ENCODE assay signal across 27 mouse cellular contexts in genomic region chr10:117403344-117403953, GRCm38 (mm10). TPM values are rescaled to one million over a fixed set of nuclear protein-coding genes. Genes with fewer than 3 reads are reported as not detected.
A peak's percentile ranks its signal among the peaks of the same experiment; 100 is the strongest.
DNase-seq lines count a peak whose midpoint lies in the region; ATAC-seq and TF ChIP-seq lines count a peak whose summit lies in the region.
"Had no signal": no experiment of that assay in that cellular context is flagged by ENCODE, and none has a peak within 500 bp of the region (broad histone marks: within the 10 kb centered on the region; RNA-seq: fewer than 3 reads in every experiment).

No protein-coding gene starts in this region.

- H3K27ac ChIP-seq in forebrain, embryonic 14.5 days (ENCODE audit: low read depth, low read length) = no peak overlapping the region
- no peak overlapping the region; the same call in 1 of the 2 replicates for H3K27ac ChIP-seq in forebrain, embryonic 11.5 days (ENCODE audit: low read depth, low read length)
- H3K27ac ChIP-seq in midbrain, embryonic 14.5 days (replicated peaks; ENCODE audit: low read depth, low read length) = no peak overlapping the region
- no peak overlapping the region for H3K27ac ChIP-seq in midbrain, embryonic 13.5 days
- H3K27ac ChIP-seq: liver, embryonic 13.5 days had no signal

- no peak for TF ChIP-seq POLR2A in brain, embryonic 14.5 days (IDR thresholded peaks at IDR 0.05; ENCODE audit: borderline replicate concordance, extremely low read depth, insufficient read depth, insufficient read length, poor library complexity, severe bottlenecking)

- peaks cover 5% of the 10 kb centered on the region; the same call in 1 of the 2 replicates for H3K4me1 ChIP-seq in forebrain, embryonic 14.5 days (ENCODE audit: control insufficient read depth, insufficient read depth, low read length)
- no peaks in the 10 kb centered on the region; the same call in 1 of the 2 replicates for H3K4me1 ChIP-seq in forebrain, embryonic 11.5 days (replicated peaks; ENCODE audit: control insufficient read depth, insufficient read depth, low read length)
- no peaks in the 10 kb centered on the region for H3K4me1 ChIP-seq in midbrain, embryonic 14.5 days (ENCODE audit: control insufficient read depth, insufficient read depth, low read length)
- H3K4me1 ChIP-seq in midbrain, embryonic 13.5 days (replicated peaks) = peaks cover 6% of the 10 kb centered on the region; the same call in 1 of the 2 replicates
- H3K4me1 ChIP-seq: heart, embryonic 12.5 days; liver, embryonic 13.5 days had no signal

- no peak overlapping the region for H3K4me3 ChIP-seq in forebrain, embryonic 14.5 days (ENCODE audit: low read depth, low read length)
- H3K4me3 ChIP-seq in forebrain, embryonic 11.5 days (ENCODE audit: low read depth, low read length) = no peak overlapping the region
- H3K4me3 ChIP-seq in midbrain, embryonic 14.5 days (replicated peaks; ENCODE audit: low read depth, low read length) = no peak overlapping the region
- no peak overlapping the region for H3K4me3 ChIP-seq in midbrain, embryonic 13.5 days (replicated peaks)
- H3K4me3 ChIP-seq: heart, embryonic 12.5 days; liver, embryonic 13.5 days had no signal

- peak; percentile 60 for DNase-seq in forebrain, embryonic 14.5 days (ENCODE audit: low spot score)
- DNase-seq in forebrain, embryonic 11.5 days (ENCODE audit: low spot score) = no peak
- peak; percentile 55 for DNase-seq in midbrain, embryonic 14.5 days
- peak; percentile 76 for DNase-seq in brain, embryonic 14.5 days (ENCODE audit: low read depth)
- DNase-seq in retina, postnatal 1 day = peak; percentile 21
- DNase-seq in cerebellum, adult 11-12 months = no peak
- DNase-seq: adrenal gland, adult 2 months; B cell, adult 2 months; cerebellum, adult 2 months; cerebellum, postnatal 36 days; embryo, embryonic 11 days; gastrocnemius, postnatal 14 days; heart, postnatal 10 days; kidney, adult 18-20 months; kidney, postnatal 4 days; liver, embryonic 13.5 days; lung, adult 2 months; lung, postnatal 14 days; right cerebral cortex, postnatal 25 days; spleen, adult 18-20 months; thymus, postnatal 14 days had no signal

- no peaks in the 10 kb centered on the region for H3K36me3 ChIP-seq in forebrain, embryonic 14.5 days (ENCODE audit: control insufficient read depth, insufficient read depth, low read length)
- H3K36me3 ChIP-seq in forebrain, embryonic 11.5 days (ENCODE audit: control insufficient read depth, insufficient read depth, low read length) = no peaks in the 10 kb centered on the region
- no peaks in the 10 kb centered on the region for H3K36me3 ChIP-seq in midbrain, embryonic 14.5 days (ENCODE audit: control insufficient read depth, insufficient read depth, low read length)
- H3K36me3 ChIP-seq in midbrain, embryonic 13.5 days = no peaks in the 10 kb centered on the region
- H3K36me3 ChIP-seq: G1E; heart, embryonic 12.5 days; liver, embryonic 13.5 days had no signal

- 12% methylated on average over 15 of the region's 15 CpGs for WGBS in forebrain, embryonic 14.5 days
- 53% methylated on average over 15 of the region's 15 CpGs for WGBS in forebrain, embryonic 11.5 days
- WGBS in midbrain, embryonic 14.5 days = 31% methylated on average over 15 of the region's 15 CpGs
- WGBS in midbrain, embryonic 13.5 days = 41% methylated on average over 15 of the region's 15 CpGs

- TF ChIP-seq CTCF in brain, embryonic 14.5 days (IDR thresholded peaks at IDR 0.05; ENCODE audit: borderline replicate concordance, extremely low read depth, insufficient read depth, insufficient read length) = no peak

- no peak overlapping the region for H3K9ac ChIP-seq in forebrain, embryonic 14.5 days (ENCODE audit: low read length)
- H3K9ac ChIP-seq in forebrain, embryonic 11.5 days (ENCODE audit: low read length) = no peak overlapping the region
- H3K9ac ChIP-seq in midbrain, embryonic 14.5 days (replicated peaks; ENCODE audit: low read length) = no peak overlapping the region
- H3K9ac ChIP-seq in midbrain, embryonic 13.5 days (replicated peaks) = no peak overlapping the region
- H3K9ac ChIP-seq: heart, embryonic 12.5 days; liver, embryonic 13.5 days had no signal

- ATAC-seq in forebrain, embryonic 14.5 days = no peak
- no peak for ATAC-seq in forebrain, embryonic 11.5 days (replicated peaks; ENCODE audit: low FRiP score)
- ATAC-seq in midbrain, embryonic 14.5 days (ENCODE audit: low FRiP score, low TSS enrichment) = no peak
- no peak for ATAC-seq in midbrain, embryonic 13.5 days
- ATAC-seq: Patski had no signal

- no peak overlapping the region for H3K4me2 ChIP-seq in forebrain, embryonic 14.5 days (ENCODE audit: low read length)
- H3K4me2 ChIP-seq in forebrain, embryonic 11.5 days (ENCODE audit: low read depth, low read length, severe bottlenecking) = no peak overlapping the region
- H3K4me2 ChIP-seq in midbrain, embryonic 14.5 days (ENCODE audit: low read length) = no peak overlapping the region
- H3K4me2 ChIP-seq in midbrain, embryonic 13.5 days (replicated peaks) = no peak overlapping the region
- H3K4me2 ChIP-seq: heart, embryonic 12.5 days; liver, embryonic 13.5 days; midbrain, embryonic 11.5 days had no signal

- no peaks in the 10 kb centered on the region for H3K27me3 ChIP-seq in forebrain, embryonic 14.5 days (replicated peaks; ENCODE audit: control insufficient read depth, insufficient read depth, low read length)
- no peaks in the 10 kb centered on the region for H3K27me3 ChIP-seq in forebrain, embryonic 11.5 days (ENCODE audit: control insufficient read depth, insufficient read depth, low read length)
- H3K27me3 ChIP-seq in midbrain, embryonic 14.5 days (ENCODE audit: control insufficient read depth, insufficient read depth, low read length) = no peaks in the 10 kb centered on the region
- H3K27me3 ChIP-seq in midbrain, embryonic 13.5 days = no peaks in the 10 kb centered on the region
- H3K27me3 ChIP-seq: CH12.LX; heart, embryonic 12.5 days; liver, embryonic 13.5 days had no signal

- H3K9me3 ChIP-seq in forebrain, embryonic 14.5 days (replicated peaks; ENCODE audit: control insufficient read depth, low read length) = no peaks in the 10 kb centered on the region
- no peaks in the 10 kb centered on the region for H3K9me3 ChIP-seq in forebrain, embryonic 11.5 days (ENCODE audit: control insufficient read depth, low read length)
- H3K9me3 ChIP-seq in midbrain, embryonic 14.5 days (ENCODE audit: control insufficient read depth, low read length) = no peaks in the 10 kb centered on the region
- H3K9me3 ChIP-seq in midbrain, embryonic 13.5 days = no peaks in the 10 kb centered on the region
- H3K9me3 ChIP-seq: G1E; heart, embryonic 12.5 days; liver, embryonic 13.5 days had no signal

RNA-seq across cellular contexts. Expression of gene Cpsf6, which starts 23.6 kb away (rescaled TPM):
- 188 and 232 TPM in 2 replicates for polyA plus RNA-seq in forebrain, embryonic 14.5 days (2014; fragmentation: Nextera tagmentation; extraction: Ambion mirVana)
- 275 and 282 TPM in 2 replicates for polyA plus RNA-seq in forebrain, embryonic 11.5 days (2014; fragmentation: Nextera tagmentation; extraction: Ambion mirVana)
- polyA plus RNA-seq in midbrain, embryonic 14.5 days (2014; fragmentation: Nextera tagmentation; extraction: Ambion mirVana) = 207 and 213 TPM in 2 replicates
- polyA plus RNA-seq in midbrain, embryonic 13.5 days (2015; fragmentation: Nextera tagmentation; extraction: Ambion mirVana) = 203 and 210 TPM in 2 replicates
- polyA plus RNA-seq in brain, embryonic 14.5 days (2012; rRNA removed) = 149 and 198 TPM in 2 replicates

Comparison
In these comparisons a context has a peak if more than half of its experiments do, and no peak if none do; other contexts are left out.
1. DNase-seq: peak in forebrain, embryonic 14.5 days (single experiment), midbrain, embryonic 14.5 days (single experiment), brain, embryonic 14.5 days (single experiment) and retina, postnatal 1 day (single experiment); none in forebrain, embryonic 11.5 days (single experiment) and cerebellum, adult 11-12 months (single experiment).